Mouse (Mus musculus) CH12F3 (cell line): ENCODE results near the gene Ubox5.
"Not testable (repeated sequence)": the region's sequence is repeated elsewhere in the genome, so short reads cannot be mapped to it uniquely, and the experiment has no call there.

Experiments
- in situ Hi-C: fragments of 300-500 bp; cut with MboI; formaldehyde crosslinking; loops from 2 replicates; pipeline ENCODE4 v1.14.3; 2020; ENCODE audit warnings: low sequenced_read_pairs

Gene Ubox5

DNA sequence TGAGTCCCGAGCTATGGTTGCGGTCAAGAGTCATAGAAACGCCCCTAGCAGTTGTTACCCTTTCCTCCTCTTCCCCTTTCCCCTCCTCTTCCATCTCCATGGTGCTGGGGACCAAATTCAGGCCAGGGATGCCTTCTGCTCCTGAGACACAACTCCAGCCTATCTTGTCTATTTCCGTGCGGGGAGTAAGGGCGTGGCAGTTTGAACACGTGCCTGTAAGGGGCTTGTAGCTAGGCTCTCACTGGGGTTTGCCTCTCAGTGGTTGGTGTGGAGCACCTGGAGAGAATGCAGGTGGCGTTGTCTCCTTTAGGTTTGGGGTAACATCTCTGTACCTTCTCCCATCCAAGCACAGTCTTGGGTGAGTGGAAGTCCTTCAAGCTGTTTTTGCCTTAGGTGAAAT is 50.0 kb downstream of the Ubox5 start:
- in situ Hi-C loops: no loop called here

DNA sequence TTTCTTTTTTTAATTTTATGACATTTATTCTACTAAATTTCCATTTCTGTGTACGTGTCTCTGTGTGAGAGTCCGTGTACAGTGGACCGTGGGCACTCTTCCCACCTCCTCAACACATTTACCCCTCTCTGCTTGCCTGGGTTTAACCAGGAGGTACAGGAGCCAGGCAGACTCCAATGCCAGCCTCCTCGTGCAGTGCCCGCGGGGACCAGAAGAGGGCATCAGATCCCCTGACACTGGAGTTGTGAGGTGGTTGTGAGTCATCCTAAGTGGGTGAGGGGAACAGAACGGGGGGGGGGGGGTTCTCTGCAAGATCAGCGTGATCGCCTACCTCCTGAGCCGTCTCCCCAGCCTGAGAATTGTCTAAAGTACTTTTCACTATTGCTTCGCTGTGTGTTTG is 51.7 kb downstream of the Ubox5 start:
- in situ Hi-C loops: no loop called here

DNA sequence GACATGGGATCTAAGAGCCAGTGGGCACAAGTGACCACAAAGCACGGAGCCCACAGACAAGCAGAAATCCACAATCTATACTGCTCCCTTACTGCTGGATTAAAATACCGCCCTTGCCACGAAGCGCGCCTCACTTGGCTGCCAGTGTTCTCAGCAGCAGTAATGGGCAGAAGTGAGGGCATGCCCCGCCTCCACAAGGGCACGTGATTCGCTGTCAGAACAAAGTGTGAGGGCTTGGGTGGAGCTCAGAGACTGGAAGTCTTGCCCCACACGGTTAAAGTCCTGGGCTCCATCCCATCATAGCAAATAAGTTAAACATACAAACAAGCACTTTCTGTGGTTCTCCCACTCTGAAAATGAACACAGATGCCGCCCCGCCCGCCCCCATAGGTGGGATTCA is 52.2 kb downstream of the Ubox5 start:
- in situ Hi-C loops: no loop called here

DNA sequence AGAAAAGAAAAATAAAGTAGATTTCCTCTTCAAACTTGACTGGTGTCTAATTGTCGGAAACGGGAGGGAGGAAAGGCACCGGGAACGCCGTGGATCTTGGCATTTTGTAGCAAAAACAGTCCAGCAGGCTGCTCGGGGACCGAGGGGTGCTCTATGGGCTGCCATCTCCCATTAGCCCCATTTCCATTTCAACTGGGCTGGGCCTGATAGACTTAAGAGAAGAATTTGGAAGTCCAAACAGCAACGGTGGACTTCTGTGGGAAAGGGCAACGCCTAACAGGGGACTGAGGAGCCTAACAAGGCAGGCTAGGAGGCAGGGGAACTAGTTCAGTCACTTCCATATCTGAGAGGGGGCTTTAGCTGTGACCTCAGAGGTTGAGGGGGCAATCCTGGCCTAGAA is 52.8 kb downstream of the Ubox5 start:
- in situ Hi-C loops: no loop called here

DNA sequence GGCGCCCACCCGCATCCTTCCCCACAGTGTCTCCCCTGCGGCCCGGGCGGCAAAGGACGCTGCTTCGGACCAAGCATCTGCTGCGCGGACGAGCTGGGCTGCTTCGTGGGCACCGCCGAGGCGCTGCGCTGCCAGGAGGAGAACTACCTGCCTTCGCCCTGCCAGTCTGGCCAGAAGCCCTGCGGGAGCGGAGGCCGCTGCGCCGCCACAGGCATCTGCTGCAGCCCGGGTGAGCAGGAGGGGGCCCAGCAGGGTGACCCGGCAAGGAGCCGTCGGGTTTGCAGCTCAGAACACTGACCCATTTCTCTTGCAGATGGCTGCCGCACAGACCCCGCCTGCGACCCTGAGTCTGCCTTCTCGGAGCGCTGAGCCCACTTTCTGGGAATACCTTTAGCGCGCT is 53.3 kb downstream of the Ubox5 start:
- in situ Hi-C loops: not testable (repeated sequence)

DNA sequence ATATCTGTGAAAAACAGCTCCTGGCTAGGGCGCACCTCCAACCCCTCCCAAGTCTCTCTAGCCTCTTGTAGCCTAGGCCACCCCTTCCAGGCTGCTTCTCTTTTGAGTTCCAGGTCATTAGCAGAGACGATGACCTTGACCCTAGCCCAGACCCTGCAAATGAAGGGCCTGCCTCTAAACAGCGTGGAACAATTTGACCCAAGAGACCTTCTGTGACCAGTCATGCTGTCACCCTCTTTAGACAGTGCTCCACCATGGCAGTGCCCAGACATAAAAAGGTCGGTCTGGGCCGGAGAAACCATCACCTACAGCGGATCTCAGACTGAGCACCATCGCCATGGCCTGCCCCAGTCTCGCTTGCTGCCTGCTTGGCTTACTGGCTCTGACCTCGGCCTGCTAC is 54.0 kb downstream of the Ubox5 start, which contains the start of gene Oxt:
TSS of gene Oxt (plus strand) at position 301 of the 400 bp plus-strand sequence.
- in situ Hi-C loops: no loop called here

DNA sequence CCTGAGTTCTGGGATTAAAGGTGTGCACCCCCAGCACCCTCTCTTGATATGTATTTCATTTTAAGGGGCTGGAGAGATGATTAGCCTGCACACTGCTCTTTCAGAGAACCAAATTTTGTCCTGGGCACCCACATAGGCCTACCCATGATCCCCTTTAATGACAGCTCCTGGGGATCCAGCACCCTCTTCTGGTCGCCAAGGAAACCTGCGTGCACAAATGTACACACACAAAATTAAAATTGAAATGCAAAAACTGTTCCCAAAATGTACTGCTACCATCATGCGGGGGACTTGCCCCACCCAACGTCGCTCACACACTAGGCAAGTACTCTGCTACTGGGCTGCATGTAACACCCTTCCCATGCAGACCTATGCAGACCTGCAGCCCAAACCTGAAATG is 54.9 kb downstream of the Ubox5 start:
- in situ Hi-C loops: no loop called here

DNA sequence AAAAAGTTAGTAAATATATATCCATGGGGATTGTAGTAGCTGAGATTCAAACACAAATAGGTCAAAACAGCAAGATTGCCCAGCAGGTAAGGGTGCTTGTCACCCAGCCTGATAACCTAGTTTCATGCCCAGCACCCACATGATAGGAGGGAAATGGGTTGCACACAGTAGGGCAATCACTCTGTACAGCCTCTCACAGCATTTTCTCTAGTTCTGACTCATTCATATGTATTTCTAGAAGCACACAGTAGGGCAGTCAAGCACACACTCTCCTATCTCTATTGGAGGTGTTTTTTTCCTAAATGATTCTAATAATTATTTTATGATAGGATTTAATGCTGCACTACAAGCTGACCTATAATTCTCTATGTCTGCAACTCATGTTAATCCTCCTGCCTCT is 59.9 kb downstream of the Ubox5 start:
- in situ Hi-C loops: no loop called here

DNA sequence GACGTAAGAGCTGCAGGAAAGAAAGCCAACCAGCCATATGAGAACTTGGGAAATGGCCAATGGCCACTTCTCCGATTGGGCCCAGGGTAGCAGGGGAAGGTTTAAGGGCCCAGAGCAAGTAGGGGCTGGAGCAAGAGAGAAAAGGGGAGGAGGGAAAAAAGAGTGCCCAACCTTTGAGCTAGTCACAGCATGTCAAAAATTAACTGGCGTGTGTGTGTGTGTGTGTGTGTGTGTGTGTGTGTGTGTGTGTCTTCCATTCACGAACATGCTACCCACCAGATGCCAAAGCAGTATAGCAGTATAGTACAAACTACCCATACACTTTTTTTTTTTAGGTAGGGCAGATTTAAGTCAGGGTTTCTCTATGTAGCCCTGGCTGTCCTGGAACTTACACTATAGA is 60.9 kb downstream of the Ubox5 start:
- in situ Hi-C loops: no loop called here

DNA sequence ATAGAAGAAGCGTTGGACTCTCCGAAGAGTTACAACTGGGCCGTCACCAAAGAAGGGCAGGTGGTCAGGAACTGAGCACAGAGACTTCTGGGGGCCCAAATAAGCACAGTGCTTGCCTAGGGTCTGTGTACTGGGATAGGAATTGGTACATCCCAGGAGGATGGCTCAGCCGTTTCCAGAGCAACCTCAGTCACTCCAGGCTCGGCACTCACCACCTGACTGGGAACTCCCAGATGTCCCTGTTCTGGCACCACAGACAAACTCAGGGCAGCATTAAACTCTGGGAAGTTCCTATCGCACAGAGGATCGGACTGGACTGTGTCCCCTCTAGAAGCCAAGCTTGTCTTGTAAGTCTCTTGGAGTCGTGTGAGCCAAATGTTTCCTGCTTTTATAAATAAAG is 64.9 kb downstream of the Ubox5 start:
- in situ Hi-C loops: no loop called here

DNA sequence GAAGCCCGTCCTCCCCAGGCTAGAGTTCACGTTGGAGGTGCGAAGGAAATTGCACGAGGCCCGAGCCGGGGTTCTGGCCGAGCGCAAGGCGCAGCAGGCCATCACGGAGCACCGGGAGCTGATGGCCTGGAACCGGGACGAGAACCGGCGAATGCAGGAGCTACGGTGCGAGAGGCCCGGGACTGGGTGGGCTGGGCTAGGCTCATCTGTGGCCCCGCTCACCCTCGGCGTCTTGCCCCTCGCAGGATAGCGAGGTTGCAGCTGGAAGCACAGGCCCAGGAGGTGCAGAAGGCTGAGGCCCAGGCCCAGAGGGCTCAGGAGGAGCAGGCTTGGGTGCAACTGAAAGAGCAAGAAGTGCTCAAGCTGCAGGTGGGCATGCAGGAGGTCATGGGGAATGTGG is 65.8 kb downstream of the Ubox5 start:
- in situ Hi-C loops: no loop called here

DNA sequence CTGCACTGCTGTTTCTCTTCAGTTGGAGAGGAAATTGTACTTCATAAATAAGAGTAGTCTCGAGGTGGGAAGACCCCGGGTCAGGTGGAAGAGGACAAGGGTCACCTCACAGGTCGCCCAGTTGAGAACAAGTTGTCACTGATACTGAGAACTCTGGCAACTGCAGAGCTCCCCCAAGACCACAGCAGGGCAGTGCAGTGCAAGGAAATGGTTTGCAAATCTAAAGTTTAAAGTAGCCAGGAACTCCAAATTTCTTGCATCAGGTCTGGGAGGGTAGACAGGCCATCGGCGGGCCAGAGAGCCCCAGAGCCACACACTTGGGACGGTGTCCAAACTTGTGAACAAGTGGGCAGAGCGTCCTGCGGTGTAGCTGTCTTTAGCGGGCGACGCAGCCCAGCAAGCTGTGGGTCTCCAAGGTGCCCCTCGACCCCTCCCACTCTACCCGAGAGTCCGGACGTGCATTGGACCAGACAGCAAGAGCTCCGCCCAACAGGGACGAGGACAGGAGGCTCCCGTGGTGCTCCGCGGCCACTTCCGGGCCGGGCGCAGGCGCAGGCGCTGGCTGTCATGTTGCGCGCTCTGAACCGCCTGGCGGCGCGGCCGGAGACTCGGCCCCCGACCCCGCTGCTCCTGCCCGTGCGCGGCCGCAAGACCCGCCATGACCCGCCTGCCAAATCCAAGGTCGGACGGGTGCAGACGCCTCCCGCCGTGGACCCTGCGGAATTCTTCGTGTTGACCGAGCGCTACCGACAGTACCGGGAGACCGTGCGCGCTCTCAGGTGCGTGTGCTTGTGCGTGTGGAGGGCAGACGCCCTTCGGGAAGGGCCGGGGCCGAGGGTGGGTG is 66.4 kb downstream of the Ubox5 start, which contains the start of gene Mrps26:
TSS of gene Mrps26 (plus strand) at position 531 of the 844 bp plus-strand sequence.
- in situ Hi-C loops: no loop called here

DNA sequence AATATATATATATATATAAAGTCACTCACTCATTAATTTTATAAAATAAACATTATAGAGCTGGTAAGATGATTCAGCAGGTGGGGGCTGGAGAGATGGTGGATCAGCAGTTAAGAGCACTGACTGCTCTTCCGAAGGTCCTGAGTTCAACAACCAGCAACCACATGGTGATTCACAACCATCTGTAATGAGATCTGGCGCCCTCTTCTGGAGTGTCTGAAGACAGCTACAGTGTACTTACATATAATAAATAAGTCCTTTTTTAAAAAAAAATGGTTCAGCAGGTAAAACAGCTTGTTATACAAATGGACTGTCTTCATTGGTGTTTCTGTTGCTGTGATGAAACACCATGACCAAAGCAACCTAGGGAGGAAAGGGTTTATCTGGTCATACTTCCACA is 71.8 kb downstream of the Ubox5 start:
- in situ Hi-C loops: no loop called here

DNA sequence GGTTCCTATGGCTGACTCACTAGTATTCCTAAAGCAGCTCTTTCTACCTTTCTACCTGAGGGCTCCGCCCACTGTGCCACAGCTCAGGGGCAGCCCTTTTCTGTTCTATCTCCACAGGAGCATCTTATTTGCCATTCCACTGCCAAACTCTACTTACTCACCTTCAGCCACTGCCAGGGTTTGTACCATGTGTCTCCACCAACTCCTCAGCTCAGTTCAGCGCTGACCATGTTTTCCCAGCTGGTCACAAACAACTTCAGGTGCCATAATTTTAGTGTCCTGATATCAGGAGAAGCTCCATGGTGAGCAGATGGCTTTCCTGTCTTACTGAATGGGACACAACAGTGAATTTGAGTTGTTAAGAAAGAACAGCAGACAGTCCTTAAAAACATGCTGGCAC is 72.4 kb downstream of the Ubox5 start:
- in situ Hi-C loops: no loop called here

DNA sequence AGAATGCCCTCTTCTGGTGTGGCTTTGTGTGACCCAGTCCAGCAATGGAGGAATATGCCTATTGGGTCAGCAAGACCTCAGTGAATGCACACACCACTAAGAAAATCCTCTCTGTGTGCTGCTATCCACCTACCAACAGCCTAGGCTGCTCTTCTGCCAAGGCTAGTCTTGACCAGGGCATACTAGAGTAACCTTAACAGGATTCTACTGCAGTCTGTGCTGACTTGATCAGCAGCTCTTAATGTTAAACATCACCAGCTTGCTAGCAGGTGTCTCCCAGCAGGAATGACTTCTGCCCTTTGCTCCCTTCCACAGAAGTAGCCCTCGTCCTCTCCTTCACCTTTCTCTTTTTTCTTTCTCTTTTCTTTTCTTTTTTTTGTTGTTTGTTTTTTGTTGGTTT is 73.5 kb downstream of the Ubox5 start:
- in situ Hi-C loops: no loop called here

DNA sequence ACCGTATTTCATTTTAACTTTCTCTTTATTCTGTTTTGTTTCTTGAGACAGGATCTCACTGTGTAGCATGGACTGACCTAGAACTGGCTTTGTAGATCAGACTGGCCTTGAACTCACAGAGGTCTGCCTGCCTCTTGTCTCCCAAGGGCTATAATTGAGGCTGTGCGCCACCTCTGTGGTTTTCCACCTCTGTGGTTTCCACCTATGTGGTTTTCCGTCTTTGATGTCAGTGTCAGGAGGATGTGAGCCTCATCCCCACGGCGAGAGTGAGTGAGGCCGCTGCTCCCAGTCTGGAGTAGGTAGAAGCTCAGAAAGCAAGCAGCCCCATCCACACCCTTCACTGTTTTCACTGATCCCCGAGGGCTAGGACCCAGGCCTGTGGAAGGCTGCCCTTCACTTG is 75.0 kb downstream of the Ubox5 start:
- in situ Hi-C loops: no loop called here

DNA sequence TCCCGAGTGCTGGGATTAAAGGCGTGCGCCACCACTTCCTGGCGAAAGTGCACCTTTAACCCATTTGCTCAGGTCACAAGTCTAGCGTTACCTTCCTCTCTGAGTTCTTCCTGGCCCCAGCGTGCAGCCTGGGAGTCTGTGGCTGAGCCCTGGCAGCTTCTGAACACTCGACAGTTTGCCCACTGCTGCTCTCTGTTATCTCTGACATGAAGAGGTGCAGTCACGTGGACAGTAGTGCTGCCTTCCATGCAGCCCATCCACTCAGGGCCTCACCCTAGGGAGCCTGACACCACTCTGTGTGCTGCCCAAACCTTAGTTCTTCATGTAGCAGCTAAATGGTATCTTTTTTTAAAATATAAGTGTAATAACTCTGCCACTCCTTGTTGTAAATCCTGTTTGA is 82.9 kb downstream of the Ubox5 start:
- in situ Hi-C loops: no loop called here

DNA sequence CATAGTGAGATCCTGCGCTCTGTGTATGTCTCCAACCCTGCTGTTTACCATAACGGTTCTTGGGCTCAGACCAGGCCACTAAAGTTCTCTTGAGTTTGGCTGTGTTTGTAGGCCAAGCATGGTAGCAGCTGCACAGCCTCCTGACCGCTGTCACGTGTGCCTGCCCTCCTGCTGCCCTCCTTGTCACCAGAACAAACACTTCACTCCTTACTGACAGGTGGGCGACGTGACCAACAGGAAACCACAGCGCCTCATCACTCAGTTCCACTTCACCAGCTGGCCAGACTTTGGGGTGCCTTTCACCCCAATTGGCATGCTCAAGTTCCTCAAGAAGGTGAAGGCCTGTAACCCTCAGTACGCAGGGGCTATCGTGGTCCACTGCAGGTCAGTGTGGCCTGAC is 89.6 kb downstream of the Ubox5 start:
- in situ Hi-C loops: no loop called here
